Mouse (Mus musculus) lung, adult 18-20 months (tissue): Measurements from ENCODE around the gene Stat3.

Source experiments
- DNase-seq, 2 experiments: peaks; one replicate each; pipeline ENCODE4 v3.0.0; 2022; ENCODE audit warnings: mixed read lengths in 2 of 2

The Stat3 gene

DNA sequence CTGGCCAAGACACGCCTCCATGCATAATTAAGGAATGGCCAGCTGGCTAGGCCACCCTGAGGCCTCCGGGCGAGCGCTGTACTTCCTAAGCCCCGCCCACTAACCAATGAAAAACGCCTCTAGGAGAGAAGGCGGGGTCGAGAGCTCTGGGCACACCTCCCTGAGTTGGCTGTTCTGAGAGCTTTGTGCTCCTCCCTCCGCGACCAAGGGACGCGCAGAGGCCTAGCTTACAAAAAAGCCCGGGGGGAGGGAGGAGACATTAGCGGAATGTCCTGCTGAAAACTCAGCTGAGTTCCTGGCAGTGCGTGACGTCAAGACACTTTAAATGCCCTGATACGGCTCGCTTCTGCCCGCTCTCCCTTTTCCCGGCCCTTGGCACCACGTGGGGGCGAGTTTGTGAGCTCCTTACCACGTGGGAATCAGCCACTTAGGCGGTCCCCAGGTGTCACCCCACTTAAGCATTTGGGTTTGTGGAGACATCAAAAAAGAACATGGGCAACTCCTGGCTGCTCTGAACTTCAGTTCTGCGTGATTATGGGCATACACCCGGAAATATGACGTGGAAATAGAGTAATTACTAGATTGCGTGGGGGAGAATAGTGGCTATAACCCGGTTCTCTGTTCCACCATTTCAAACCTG, at the start of gene Stat3:
Gene Stat3, minus strand, starts transcription at position 29 of the 640 bp plus-strand sequence.
- DNase-seq = peak; percentile 99 to 100

GRCm38 (mm10) chr11:100988674-100989073, 49.3 kb upstream of the Stat3 start:
- no peak for DNase-seq

DNA sequence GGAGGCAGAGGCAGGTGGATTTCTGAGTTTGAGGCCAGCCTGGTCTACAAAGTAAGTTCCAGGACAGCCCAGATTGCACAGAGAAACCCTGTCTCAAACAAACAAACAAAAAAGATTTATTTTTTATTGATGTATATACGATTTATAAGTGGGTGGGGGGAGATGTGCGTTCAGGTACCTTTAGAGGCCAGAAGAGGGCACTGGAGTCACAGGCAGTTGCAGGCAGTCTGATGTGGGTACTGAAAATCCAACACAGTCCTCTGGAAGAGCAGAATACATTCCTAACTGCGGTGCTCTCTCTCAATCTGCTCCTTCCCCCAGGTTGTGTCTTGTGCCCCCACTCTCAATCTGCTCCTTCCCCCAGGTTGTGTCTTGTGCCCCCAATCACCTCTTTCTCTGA, 46.3 kb upstream of the Stat3 start:
- DNase-seq = no peak

GRCm38 (mm10) chr11:100983778-100984131, 44.4 kb upstream of the Stat3 start:
- DNase-seq = no peak

DNA sequence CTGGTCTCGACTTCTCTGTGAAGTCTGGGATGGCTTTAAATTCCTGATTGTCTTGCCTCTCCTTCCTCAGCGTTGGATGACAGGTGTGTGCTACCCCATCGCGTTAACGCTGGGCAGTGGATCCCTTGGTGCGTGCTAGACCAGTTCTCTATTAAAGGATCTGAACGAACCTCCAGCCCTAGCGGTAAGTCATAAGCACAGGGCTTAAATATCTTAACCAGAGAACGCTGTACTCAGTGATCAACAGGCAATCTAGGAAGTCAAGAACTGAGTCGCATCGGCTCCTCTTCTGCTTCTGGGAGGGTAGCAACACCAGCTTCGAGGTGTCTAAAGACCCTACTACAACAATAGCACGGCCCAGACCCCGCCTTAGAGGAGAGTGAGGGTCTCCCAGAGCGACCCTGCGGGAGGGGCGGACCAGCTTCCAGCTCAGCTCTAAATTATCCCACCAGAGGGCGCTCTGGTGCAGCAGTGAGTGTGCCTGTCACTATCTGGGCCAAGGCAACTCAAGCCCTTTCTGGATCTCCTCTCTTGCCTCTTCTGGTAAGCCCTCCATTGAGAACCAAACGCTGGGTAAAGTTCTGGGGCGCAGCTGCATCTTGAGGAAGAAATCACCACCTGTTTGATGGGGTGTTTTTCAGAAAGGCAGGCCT, 43.9 kb upstream of the Stat3 start:
- DNase-seq = peak; percentile 73 to 85

- DNase-seq = no peak
Measured at GRCm38 (mm10) chr11:100982087-100982486, 42.7 kb upstream of the Stat3 start.

GRCm38 (mm10) chr11:100981236-100981635, 41.9 kb upstream of the Stat3 start:
- DNase-seq = no peak

- no peak for DNase-seq
Measured at GRCm38 (mm10) chr11:100980438-100980837, 41.1 kb upstream of the Stat3 start.

GRCm38 (mm10) chr11:100979887-100980286, 40.5 kb upstream of the Stat3 start:
- DNase-seq = peak; percentile 56 to 73

DNA sequence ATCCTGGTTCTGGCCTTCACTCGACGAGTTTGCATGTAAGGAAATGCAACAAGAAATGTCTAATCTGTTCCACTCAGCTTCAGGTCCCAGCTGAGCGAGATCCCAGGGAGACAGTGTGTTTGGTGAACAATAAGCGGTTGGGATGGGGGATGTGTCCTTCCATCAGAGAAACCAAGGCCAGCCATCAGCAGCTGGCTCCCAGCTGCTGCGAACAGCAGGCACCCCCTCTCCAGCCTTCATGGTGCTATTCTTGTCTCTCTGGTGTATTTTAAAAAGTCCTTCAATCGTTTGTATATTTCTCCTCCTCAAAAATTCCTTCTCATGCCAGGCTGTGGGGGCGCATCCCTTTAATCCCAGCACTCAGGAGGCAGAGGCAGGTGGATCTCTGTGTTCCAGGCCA, 35.9 kb upstream of the Stat3 start:
- no peak for DNase-seq

DNA sequence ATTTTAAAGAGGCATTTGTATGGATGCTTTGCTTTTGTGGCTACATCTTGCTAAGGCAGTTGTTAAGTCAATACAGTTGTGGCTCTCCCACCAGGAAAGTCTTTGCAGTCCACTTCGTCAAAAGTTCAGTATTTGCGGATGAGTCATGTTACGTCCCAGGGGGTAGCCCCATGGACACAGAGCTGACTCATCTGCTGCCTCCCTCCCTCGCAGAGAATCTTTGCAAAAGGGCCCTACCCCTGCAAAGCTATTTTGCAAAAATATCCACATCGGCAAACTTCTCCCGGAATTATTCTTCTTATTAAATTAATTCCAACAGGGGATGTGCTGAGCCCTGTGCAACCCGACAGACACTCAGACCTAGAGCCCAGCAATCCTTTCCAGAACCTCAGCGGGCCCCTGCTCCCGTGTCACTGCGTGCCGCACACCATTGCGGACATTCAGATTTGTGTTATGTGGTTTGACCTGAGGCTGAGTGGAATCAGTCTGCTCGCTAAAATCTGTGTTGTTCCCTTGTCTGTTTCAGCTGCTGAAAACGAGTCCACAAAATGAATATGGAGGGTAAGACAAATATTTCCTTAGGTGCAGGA, 35.1 kb upstream of the Stat3 start:
- no peak for DNase-seq

DNA sequence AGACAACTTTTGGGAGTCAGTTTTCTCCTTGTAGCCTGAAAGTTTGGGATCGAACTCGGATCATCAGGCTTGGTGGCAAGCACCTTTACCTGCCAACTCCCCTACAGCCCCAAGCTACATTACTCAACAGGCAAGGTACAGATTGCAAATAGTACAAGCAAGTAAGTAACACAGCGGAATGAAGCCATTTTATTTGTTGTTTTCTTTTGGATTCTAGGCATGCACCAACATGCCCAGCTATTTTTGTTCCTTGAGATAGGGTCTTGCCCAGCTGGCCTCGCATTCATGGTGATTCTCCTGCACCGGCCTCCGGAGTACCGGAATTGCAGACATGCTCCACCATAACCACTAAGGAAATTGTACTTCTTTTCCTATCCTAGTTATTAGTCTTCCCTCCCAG, 33.9 kb upstream of the Stat3 start:
- DNase-seq = no peak

DNA sequence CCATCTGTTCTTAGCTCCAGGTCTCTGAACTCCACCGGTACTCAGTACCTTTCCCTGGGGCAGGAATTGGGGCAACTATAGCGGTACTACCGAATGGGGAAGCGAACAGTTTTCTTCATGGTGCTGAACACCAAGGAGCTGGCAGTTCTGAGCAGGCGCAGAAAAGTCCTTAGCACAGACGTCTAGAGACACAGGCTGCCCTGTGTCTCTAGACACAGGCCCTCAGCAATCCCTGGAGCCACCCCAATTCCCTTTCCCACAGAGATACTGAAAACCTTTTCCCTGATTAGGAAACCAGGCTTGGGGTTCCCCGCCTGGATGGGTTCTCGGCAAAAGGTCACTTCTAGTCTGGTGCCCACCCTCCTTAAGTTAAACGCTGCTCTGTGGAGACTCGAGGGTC, 32.1 kb upstream of the Stat3 start:
- no peak for DNase-seq

DNA sequence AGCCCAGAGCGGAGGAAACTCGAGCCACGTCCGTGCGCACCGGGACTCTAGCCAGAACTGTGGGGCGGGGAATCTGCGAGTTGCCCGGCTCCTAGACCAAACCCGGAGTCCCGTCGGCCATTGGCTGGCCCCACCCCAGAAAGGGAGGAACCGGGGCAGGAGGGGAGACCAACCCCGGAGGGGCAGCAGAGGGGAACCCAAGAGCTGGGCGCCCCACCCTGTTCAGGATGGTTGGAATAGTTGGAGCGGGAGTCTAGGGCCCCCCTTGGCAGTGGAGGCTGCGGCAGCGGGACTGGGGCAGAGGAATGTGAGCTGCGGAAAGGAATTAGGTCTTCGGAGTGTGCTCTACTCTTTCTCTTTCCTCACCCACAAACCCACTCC, 31.2 kb upstream of the Stat3 start, which contains the start of gene Cavin1:
Gene Cavin1, minus strand, starts transcription at position 331 of the 381 bp plus-strand sequence.
- DNase-seq = peak; percentile 99 to 100

GRCm38 (mm10) chr11:100969744-100970556, 30.6 kb upstream of the Stat3 start:
- DNase-seq = peak; percentile 85 to 89

DNA sequence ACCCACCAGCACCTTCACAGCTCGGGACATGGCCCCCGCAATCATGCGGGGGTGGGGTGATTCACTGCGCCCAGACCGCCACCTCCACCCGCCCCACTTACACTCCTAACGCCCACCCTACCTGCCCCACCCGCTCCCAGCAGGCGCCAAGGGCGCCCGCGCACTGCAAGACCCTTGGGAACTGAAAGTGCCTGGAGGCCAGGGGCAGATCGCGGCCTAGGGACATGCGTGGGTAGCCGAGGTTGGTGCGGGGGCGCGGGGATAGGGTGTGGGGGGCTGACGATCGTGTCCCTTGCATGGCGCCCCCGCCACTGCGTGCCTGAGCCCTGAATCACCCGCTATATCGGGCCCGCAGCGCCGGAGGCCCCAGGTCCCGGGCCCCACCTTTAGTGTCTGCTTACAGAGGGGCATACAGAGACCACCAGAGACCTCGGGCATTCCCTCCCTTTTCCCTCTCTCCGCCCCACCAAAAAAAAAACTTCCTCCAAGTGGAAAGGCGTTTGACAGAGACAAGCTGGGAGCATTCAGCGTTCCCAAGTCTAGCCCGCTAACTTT, 29.9 kb upstream of the Stat3 start:
- DNase-seq = peak; percentile 53 to 58

- DNase-seq = no peak
Measured at GRCm38 (mm10) chr11:100968501-100968900, 29.2 kb upstream of the Stat3 start.

- no peak for DNase-seq
Measured at GRCm38 (mm10) chr11:100967881-100968420, 28.6 kb upstream of the Stat3 start.

GRCm38 (mm10) chr11:100967376-100967775, 28.0 kb upstream of the Stat3 start:
- no peak for DNase-seq

DNA sequence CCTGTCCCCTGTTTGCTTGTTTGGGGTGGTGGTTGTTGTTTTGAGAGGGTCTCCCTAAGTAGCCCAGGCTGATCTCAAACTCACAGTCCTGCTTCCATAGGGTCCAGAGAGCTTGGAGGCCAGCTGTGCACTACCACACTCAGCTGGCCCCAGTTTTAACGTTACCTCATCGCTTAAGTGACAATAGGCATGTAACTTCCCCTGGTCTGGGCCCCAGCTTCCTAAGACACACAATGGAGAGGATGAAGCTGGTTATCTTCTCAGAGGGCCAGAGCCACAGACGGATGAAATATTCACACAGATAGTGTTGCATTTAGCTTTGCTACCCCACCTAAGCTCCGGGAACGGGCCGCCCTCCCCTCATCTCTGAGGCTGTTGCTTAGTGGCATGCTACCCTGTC, 26.4 kb upstream of the Stat3 start:
- DNase-seq = peak in 1 of 2 experiments; percentile 50

DNA sequence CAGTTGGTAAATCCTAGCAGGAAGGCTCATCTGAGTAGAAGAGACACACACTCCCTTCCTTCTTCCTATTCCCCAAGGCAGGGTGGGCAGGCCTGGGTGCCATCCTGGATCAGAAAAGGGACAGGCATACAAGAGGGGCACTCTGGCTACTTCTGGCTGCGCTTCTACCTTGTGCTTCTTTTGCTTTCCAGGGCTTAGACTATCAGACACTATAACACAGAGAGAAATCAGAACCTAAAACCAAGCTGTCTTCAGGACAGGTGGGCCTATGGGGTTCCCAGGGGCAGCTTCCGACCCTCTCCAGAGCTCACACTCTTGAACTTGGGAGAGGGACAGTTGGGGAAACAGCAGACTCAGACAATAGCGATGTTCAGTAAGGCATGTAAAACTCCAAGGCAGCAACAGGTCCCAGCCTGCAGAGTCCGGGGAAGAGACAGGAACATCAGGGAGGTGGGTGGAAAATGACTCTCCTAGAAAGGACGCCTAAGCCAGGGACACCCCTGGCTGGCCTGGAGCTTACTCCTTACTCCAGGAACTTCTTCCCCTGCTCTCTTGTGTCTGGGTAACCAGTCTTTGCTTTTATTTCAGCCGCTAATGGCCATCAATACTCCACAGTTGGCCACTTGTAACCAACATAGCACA, 25.7 kb upstream of the Stat3 start:
- no peak for DNase-seq

GRCm38 (mm10) chr11:100964180-100964579, 24.8 kb upstream of the Stat3 start:
- no peak for DNase-seq
